Mouse (Mus musculus): Measurements from ENCODE around the gene Fam241b.

Gene Fam241b

DNA sequence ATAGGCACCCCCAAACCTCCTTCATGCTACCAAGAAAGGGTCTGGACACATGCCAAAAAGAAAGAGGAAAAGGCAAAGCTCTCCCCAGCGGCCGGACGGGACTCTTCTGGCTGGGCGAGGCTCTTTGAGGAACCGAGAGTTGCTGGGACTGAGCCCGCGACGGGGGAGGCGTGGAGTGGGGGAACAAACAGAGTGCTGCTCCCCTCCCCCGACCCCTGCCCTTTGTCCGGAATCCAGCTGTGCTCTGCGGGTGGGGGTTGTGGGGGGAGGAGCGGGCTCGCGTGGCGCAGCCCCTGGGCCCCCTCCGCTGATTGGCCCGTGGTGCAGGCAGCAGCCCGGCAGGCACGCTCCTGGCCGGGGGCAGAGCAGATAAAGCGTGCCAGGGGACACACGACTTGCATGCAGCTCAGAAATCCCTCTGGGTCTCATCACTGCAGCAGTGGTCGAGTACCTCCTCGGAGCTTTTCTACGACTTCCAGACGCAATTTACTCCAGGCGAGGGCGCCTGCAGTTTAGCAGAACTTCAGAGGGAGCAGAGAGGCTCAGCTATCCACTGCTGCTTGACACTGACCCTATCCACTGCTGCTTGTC, 10.9 kb downstream of the Fam241b start, which contains the start of gene Neurog3:
Gene Neurog3, plus strand, starts transcription at position 400 of the 591 bp plus-strand sequence.
- no peak for DNase-seq (ENCODE audit: low spot score in 2 of 2)

GRCm38 (mm10) chr10:62128316-62128951, 15.3 kb downstream of the Fam241b start:
- no peak for DNase-seq (ENCODE audit: low spot score in 2 of 2)

DNA sequence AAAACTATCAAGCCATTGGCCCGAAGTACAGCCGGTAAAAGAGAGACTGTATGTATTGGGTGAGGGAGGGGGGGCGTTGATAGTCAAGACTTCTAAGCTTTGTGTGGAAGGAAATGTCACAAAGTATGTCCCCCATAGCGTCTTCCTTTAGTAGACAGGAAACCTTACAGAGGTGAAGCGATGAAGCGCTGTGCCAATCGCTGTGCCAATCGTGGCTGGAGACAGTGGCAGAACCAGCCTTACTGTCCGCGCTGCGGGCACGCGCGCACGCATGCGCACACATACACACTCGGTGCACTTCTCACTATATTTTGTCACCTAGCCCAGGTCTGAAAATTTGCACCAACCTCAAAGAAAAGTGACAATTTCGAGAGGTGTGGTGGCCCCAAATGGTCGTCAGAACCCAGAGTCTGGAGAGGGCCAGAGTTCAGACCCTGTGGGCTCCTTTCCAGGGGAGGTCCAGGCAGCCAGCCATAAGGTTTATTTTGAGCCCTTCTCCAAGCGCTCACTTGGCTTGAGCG, 15.9 kb downstream of the Fam241b start:
- no peak for DNase-seq (ENCODE audit: low spot score in 2 of 2)

- DNase-seq (ENCODE audit: low spot score in 2 of 2): no peak
Measured at GRCm38 (mm10) chr10:62127137-62127536, 16.6 kb downstream of the Fam241b start.

DNA sequence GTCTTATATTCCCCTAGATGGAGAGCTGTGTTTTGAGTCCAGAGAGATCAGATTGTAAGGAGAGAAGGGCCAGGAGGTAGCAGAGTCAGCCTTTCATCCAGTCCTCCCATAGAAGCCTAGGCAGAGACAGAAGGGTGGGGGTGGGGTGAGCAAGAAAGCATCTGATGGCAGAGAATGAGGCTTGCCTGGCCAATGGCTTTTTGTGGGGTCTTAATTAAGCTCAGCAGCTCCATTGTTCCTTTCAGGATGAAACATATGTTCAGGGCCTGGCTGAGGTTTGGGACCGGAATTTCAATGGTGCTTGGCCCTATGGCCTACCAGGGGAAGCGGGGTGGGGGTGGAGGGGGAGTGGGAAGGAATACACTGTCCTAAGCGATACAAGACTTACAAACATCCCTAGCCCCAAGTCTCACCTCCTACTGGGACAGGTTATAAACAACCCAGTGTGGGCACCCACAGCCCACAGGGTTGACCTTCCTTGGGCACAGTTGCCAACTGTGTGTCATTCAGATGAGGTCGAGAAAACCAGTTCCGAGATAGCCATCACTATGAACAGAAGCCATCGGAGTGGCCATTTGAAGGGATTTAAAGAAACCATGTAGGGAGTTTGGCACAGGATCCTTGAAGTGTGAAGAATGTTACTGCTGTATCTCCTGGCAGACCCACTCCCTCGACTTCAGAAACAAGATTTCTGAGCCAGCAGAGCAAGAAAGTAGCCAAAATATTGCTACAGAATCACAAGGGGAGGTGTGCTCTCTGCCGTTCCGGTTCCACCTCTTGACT, 29.7 kb downstream of the Fam241b start:
- DNase-seq (ENCODE audit: low spot score in 2 of 2): no peak

- no peak for DNase-seq (ENCODE audit: low spot score in 2 of 2)
Measured at GRCm38 (mm10) chr10:62111207-62111576, 32.5 kb downstream of the Fam241b start.

DNA sequence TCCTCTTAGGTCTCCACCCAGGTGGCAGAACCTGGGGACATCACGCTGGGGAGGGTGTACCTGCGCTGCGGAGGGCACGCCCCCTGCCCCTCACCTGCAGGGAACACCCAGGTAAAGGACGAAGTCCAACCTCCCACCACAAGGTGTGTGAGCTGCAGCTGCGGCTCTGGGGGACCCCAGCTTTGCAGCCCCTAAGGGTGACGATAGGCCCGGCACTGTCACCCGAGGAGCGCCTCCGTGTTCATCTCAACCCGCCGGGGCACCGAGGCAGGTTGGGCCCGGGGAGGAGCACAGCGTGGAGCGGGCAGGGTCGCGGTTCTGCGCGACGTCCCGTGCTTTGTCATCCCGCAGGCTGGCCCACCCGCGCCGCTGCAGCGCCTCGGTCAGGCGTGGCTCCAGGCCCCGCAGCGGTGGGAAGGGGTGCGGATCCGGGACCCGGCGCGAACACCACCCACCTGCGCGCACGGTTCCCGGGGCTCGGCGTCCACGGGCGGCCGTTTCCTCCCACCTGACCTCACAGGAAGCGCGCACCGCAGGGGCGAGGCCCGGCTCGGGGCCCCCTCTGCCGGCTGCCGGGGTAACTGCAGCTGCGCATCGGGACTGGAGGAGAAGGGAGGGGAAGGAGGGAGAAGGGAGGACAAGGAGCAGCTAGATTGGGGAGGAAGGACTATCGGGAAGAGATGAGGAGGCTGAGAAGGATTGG, 33.1 kb downstream of the Fam241b start:
- DNase-seq (ENCODE audit: low spot score in 2 of 2): peak; percentile 82 to 84

DNA sequence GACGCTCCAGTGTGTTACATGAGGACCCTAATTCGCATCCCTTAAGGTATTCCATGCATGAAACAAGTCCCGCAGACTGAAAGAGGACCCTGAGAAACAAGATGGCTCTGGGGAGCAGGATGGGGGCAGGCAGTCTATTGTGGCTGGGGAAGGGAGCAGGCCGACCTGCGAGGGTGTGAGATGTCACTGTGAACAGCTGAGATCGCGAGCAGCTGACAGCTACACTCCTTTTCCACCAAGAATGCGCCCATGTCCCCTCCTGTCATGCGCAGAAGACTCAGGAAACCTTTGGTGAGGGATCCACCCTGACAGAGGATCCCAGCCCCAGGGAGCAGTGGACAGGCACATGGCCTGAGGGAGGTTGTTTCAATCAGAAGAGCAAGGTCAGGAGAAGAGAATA, 36.7 kb downstream of the Fam241b start:
- no peak for DNase-seq (ENCODE audit: low spot score in 2 of 2)

DNA sequence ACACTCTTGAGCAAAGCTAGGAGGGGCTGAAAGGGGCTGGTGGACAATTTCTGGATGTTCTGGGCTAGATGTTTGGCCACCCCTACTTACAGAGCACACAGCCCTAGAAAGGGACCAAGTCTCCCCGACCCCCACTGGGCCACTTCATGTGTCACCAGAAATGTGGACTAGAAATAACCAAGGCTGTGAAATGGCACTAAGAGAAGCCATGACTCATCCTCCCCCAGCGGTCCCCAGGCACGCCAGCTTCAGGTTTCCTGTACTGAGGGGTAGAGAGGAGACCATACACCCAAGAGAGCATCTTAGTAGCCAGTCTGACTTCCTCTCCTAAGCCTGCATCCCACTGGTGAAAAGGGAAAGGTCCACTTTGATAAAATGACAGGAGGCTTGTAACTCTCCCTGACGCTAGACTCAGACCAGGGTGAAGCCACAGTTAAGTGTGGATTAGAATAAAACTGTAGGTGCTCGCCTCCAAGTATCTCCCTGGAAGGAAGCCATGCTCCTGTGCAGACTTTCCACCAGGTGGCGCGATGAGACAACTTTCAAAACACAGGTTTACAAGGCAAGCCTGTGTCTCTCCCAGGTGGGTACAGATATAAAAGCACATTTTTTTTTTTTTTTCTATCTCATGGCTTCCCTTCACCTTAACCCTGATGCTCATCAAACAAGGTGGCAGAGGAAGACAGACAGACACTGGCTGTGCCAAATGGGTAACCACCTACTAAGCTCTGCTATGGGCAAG, 38.7 kb downstream of the Fam241b start:
- peak; percentile 47 to 52 for DNase-seq (ENCODE audit: low spot score in 2 of 2)

DNA sequence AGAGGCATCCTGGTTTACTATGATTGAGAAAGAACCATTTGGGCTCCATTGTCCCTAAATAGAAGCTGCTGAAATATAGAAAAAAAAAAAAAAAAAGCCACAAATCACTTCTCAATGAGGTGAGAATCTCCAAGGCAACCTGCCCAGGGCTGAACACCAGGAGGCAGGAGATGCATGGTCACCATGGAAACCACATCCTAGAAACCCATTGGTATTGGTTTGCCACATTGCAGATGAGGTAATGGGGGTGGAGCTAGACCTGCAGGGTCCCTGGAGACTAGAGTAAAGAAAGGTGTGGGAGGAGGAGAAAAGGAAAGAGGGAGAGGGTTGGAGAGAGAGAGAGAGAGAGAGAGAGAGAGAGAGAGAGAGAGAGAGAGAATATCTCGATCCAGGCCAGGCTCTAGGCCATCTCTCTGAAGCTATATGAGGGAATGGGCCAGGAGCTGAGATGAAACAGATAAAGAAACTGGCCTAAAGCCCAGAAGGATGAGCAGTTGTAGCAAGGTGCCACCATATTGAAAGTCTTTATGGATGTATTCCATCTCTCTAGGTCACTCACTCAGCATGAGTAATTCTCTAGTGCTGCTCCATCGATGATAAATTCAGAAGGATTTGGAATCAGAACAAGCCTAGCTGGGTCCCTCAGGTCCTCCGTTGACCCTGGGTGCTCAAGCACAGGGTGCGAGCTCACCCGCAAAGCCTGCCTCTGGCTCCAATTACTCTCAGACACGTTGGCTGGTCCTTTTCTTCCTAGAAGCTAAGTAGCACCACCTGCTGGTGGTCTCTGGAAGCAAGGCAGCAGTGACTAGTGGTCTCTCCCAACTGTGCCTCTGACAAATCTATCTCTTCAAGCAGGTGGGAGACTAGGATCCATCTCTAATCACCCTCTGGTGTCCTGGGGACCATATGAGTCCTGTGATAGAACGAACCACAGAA, 41.9 kb downstream of the Fam241b start:
- DNase-seq (ENCODE audit: low spot score in 2 of 2): peak; percentile 53 to 55

GRCm38 (mm10) chr10:62099749-62100403, 43.8 kb downstream of the Fam241b start:
- DNase-seq (ENCODE audit: low spot score in 2 of 2): no peak

GRCm38 (mm10) chr10:62094401-62094800, 49.3 kb downstream of the Fam241b start:
- no peak for DNase-seq (ENCODE audit: low spot score in 2 of 2)

DNA sequence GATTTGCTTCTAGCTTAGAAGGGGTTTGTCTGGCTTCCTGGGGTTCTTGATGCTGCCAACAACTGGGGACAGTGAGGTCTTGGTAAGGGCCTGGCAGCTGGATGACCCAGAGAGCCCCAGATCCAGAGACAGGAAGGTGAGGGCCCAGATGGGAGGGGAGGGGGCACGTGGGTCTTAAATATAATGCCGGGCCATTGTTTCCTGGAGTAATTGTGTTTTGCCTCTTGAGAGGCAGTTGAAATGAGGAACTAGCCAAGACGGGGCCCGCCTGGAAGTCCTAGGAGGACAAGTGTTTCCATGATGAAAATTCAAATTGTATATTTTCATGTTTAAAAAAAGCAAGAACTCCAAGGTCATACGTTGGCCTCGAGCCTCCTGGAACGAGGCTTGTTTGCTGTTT, 49.8 kb downstream of the Fam241b start:
- DNase-seq (ENCODE audit: low spot score in 2 of 2): no peak

GRCm38 (mm10) chr10:62089486-62089885, 54.2 kb downstream of the Fam241b start:
- no peak for DNase-seq (ENCODE audit: low spot score in 2 of 2)

DNA sequence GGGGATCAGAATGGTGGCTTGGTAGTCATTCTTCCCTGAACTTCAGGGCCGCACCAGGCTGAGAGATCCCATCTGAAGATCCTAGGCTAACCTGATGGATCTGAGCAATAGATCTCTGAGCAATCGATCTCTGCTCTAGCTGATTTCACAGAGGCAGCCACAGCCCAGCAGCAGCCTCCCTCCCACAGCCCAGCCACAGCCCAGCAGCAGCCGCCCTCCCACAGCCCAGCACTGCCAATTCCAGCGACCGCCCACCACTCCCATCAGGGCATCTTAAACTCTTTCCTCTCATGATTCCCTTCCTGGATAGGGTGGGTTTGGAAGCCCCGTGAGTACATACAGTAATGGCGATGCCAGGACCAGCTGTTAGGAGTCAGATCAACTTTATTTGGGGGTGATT, 54.6 kb downstream of the Fam241b start:
- no peak for DNase-seq (ENCODE audit: low spot score in 2 of 2)

GRCm38 (mm10) chr10:62088411-62088810, 55.3 kb downstream of the Fam241b start:
- no peak for DNase-seq (ENCODE audit: low spot score in 2 of 2)

GRCm38 (mm10) chr10:62086826-62087225, 56.9 kb downstream of the Fam241b start:
- DNase-seq (ENCODE audit: low spot score in 2 of 2): no peak

GRCm38 (mm10) chr10:62086044-62086443, 57.7 kb downstream of the Fam241b start:
- DNase-seq (ENCODE audit: low spot score in 2 of 2): no peak

DNA sequence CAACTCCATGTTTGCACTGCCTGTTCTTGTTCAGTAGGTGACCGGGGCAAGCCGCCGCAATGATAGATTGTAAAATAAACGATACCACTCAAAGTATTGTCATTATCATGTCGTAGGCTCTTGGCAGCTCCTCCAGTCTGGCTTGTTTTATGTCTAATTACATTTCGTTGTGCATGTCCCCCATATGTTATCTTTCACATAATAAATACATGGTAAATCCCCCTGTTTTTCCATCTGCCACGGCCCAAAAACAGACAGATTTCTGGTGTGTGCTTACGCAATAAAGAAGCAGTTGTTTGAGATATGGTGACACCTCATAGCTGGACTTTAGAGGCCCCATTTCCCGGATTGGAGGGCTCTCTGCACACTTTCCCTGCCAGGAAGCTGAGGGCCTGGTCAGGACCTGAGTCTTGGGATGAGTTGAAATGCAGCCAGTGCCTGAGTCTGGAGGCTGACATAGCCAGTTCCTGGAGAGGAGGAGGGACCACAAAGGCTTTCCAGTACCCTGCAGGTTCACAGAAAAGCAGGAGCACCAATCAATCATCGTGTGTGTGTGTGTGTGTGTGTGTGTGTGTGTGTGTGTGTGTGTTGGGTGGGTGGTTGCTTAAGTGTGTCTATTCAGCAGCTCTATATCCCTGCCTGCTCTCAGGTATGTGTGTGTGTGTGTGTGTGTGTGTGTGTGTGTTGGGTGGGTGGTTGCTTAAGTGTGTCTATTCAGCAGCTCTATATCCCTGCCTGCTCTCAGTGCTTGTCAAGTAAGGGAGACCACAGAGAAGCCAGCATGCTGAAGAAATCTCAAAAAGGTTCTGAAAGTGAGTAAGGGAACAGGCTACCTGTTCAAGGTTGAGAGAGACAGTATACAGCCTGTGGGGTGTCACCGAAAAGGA, 67.2 kb downstream of the Fam241b start:
- no peak for DNase-seq (ENCODE audit: low spot score in 2 of 2)
